Mouse (Mus musculus) right cerebral cortex, postnatal 10 days (tissue): ENCODE results near the gene Glrx3.
A peak's percentile ranks its signal among the peaks of the same experiment; 100 is the strongest.
"Not testable (repeated sequence)": the region's sequence is repeated elsewhere in the genome, so short reads cannot be mapped to it uniquely, and the experiment has no call there.

Source experiments
- DNase-seq, 2 experiments: peaks; one replicate each; pipeline ENCODE4 v3.0.0; 2021; ENCODE audit warnings: low spot score in 2 of 2

The Glrx3 gene

DNA sequence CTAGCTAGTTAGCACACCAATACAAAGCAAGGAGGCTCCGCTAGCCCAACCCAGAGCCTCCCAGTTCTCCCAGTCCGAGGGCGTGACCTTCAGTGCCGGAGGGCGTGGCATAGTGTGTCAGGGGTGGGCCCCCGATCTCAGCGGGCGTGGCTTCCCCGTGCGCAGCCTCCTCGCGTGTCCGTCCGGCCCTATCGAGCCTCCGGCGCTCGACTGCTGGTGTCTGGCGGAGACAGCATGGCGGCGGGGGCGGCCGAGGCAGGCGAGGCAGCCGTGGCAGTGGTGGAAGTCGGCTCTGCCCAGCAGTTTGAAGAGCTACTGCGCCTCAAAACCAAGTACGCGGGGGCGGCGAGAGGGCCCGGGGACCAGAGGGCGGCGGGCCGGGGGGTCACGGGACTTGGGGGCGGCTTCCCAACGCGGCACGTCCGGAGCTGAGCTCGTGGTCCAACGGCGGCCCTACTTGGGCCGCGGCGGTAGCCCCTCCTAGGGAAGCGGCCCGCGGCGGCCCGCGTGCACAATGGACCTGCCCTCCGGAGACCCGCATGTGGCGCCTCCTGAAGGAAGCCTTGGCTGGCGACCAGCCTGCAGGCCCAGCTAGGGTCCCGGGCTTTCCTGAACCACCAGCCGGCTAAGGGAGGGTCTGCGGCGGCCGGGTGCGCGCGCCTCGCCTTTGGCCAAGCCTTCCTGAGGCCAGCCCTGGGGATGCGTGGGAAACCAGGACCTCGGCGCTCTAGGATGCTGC, at the start of gene Glrx3:
Gene Glrx3 (plus strand): TSS at position 175 of the 739 bp plus-strand sequence.
- DNase-seq, result peak; percentile 96

DNA sequence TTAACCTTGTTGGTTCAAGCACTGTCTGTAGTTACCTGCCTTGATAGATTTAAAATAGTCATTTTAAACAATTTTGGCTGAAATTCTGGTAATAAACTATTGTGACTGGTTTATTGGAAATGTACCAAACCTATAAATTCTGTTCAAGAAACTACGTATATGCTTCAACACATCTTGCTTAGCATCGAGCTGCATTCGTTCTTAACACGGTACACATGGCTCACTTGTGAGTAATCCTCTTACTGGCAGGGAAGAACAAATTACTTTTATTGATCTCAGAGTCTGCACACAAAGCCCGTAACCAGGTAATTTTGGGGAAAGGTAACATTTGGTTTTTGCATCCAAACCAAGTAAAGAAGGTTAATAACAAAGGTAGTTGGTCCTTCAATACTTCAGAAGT, 49.6 kb upstream of the Glrx3 start:
- no peak for DNase-seq

DNA sequence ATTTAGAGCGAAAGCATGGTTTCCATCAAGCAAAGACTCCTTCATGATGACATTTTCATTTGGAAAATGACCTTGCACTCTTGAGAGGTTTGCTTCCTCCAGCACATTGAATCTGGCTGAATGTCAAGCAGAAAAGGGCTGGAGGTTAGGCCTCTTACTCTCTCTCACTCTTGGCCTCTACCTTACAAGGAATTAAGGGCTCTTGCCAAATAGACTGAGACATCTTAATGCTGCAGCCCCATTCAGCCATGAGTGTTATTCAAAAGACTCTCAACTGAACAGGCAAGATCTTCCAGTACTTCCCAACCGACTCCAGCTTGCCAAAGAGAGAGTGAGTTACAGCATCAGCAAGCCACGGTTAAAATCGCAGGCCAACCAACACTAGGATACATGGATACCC, 42.0 kb upstream of the Glrx3 start:
- DNase-seq, result no peak

DNA sequence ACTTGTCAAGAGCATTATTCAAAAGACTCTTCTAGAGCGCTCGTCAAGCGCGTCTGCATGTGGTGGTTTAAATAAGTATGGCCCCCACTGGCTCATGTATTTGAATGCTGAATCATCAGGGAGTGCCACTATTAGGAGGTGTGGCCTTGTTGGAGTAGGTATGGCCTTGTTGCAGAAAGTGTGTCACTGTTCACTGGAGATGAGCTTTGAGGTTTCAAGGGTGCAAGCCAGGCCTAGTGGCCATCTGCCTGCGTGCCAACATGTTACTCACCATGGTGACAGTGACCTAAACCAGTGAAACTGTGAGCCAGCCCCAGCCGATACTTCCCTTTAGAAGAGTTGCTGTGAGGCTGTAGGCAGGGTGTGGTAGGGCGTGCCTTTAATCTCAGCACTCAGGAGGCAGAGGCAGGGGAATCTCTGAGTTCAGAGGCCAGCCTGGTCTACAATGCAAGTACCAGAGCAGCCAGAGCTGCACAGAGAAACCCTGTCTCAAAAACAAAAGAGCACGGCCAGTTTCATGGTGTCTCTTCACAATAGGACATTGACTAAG, 40.0 kb upstream of the Glrx3 start:
- no peak for DNase-seq

DNA sequence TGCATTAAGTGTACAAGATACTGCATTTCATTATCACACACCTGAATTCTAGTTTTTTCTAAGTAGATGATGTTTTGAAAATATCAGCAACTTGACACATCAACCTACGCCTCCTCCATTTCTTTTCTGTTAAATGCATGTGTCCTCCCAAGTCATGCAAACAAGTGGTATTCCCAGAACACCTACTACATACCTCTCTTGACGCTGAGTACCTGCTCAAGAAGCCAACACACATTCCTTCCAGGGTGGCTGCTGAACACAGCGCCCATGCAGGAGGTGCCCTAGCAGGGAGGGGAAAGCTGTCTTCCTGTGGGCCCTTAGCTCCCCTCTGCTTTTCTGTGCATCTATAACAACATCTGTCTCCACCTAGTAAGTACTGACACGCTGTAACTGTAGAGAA, 38.4 kb upstream of the Glrx3 start:
- no peak for DNase-seq

DNA sequence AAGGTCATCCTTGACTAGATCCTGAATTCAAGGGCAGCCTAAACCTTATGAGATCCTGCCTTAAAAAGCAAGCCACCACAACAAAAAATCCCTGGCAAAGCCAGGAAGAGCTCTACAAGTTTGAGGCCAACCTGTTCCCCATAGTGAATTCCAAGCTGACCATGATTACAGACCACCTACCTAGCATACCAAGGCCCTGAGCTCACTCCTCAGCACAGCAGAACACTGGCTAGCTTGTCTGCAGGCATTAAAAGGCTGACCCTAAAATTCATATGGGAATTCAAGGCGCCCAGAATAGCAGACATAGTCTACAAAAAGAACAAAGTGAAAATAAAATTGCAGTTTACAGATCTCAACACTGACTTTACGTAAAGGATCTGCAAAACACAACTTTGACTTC, 33.3 kb upstream of the Glrx3 start:
- DNase-seq, result no peak

DNA sequence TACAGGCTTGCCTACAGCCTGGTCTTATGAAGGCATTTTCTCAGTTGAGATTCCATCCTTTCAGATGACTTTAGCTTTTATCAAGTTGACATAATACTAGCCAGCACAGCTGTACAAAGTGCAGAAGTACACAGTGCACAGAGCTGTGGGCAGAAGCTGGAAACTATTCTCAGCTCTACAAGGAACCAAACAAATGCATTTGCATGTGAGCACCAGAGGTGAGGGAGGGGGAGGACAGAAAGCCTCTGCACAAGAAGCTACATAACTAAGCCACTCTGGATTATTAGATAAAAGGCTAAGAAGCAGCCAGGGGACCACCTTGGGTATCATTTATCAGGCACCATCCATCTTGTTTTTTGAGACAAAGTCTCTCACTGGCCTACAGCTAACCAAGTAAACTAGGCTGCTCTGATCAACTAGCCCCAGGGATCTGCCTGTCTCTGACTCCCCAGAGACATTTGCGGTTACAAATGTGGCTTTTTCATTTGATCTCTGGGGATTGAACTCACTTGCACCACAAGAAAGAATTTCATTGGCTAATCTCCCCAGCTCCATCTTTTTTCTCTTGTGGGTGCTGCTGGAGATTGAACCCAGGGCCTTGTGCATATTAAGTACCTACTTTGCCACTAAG, 29.9 kb upstream of the Glrx3 start:
- no peak for DNase-seq

DNA sequence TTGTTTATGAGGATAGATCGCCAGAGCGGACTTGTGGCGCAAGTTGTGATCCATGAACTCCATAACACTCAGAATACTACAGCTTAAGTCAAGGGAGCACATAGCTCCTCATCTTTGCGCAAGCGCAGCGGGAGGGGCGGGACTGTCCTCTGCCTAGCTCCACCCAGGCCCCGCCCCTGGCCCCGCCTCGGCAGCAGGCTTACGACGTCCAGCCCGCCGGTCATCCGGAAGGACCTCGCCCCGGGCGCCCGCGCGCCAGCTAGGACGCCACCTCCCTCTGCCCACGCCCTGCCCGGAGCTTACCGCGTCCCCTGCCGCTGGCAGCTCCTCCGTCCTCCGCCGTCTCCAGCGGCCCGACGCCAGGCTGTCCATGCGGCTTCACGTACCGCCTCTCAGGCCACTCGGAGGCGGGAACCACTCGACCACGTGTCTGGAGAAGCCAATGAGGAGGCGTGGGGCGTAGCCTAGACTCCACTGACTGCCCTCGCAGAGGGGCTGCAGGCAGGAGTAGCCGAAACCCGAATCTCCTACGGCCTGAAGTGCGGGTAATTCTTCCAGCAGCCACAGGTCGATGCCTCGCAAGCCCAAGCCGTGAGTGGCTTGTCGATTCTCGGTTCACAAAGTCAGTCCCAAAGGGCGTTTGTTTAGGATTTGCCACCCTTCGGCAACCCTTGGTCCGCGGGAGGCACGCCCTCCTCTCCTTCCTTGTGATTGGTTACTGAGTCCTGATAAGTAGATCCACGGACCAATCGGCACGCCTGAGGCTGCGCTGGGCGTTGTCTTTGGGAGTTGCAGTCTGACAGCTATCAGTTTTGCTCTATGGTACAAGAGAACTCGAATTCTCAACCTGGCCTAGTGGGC, 26.8 kb upstream of the Glrx3 start, which contains the start of gene 9430038I01Rik:
Gene 9430038I01Rik (minus strand): TSS at position 426 of the 861 bp plus-strand sequence.
- DNase-seq, result peak; percentile 97

DNA sequence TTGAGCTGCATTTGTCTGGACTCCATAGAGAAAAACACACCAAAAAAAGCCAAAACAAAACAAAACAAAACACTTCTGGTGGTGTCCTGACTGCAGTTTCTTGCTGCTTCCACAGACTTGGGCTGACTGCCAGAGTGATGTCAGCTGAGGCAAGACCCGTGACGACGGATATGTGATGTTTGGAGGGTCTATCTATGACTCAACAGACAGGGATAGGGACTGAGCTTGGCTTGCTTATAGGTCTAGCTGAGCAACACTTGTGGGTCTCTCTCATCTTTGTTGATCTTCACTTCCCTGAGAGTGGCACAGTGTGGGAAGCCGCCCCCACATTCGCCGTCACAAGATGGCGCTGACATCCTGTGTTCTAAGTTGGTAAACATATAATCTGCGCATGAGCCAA, 22.7 kb upstream of the Glrx3 start:
- DNase-seq, result no peak

DNA sequence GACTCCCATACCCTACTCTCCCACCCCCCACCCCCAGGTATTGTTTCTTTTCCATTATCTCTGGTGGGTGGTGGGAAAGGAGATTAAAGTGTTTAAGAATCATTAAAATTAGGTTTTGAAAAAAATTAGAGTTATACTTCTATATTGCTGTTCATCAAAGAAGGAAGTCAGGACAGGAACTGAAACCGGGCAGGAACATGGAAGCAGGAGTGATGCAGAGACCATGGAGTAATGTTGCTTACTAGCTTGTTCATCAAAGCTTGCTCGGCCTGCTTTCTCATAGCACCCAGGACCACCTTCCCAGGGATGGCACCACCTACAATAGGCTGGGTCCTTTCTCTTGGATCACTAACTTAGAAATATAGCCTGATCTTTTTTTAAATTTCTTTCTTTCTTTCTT, 16.9 kb upstream of the Glrx3 start:
- no peak for DNase-seq

DNA sequence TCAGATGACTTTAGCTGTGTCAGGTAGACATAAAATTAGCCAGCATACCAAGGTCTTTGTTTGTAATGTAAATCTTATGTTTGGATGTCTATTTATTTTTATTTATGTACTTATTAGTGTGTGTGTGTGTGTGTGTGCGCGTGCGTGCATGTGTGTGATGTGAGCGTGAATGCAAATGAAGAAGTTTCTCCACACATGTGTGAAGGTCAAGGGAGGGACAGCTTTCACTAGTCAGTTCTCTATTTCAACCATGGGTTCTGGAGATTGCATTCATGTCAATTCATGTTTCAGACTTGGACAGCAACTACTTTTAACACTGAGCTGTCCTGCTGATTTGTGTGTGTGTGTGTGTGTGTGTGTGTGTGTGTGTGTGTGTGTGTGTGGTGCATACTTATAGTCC, 16.2 kb upstream of the Glrx3 start:
- no peak for DNase-seq

DNA sequence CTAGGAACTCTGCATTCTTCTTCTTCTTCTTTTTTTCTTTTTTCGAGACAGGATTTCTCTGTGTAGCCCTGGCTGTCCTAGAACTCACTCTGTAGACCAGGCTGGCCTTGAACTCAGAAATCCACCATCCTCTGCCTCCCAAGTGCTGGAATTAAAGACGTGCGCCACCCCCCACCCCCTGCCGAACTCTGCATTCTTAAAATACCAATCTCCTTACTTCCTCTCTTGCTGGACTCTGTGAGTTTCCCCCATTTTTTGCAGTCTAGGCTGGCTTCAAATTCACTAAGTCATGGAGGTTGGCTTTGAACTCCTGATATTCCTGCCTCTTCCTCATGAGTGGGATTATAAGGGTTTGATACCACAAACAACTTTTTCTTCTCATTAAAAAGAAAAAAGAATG, 10.7 kb upstream of the Glrx3 start:
- DNase-seq, result no peak

DNA sequence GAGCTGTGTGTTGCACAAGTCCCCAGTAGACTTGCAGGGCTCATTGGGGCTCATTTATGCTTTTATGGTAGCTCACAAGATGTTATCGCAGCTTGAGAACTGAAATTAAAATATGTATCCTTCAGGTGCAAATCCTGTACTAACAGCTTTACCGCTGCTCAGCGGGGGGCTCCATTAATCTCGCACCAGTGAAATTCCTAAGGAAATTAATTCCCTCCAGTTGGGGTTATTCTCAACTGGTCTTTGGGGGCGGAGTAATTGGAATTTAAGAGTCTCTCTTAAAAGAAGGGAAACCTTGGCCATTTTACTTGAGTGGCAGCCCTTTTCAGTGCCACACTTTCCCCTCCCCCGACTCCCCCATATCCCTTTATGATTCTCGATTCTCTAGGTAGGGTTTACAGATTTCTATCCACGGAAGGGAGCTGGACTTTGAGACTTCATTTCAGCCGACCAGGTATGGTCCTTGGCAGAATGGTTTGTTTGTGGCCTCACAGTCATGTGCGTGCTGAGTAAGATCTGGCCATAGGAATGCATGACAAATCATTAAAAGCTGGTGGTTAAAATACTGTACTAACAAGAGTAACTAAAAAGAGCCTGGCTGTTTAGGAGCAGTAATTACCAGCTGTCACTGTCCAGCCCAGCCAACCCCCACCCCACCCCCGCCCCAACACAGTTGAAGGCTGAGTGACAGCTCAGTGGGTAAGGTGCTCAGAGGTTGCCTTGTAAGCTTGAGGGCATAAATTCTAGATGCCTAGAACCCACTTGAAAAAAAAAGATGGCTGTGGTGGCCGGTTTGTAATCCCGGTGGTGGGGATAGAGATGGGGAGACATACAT, 5.4 kb upstream of the Glrx3 start:
- DNase-seq, result no peak

DNA sequence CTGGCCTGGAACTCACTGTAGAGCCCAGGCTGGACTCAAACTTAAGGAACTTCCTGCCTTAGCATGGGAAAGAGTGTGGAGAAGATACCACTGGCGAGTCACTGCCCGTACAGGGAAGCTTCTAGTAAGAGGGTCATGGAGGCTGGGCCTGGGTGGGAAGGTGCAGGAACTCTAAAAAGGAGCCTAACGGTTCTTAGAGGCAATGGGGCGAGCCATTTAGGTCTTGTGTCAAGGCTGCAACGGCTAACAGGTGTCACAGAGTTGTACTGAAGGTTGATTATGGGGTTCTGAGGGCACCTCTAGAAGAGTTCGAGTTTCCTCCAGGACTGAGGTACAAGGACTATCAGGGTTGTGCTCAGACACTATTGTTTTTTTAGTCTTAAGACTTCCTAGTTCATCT, 513 bp upstream of the Glrx3 start:
- DNase-seq, result no peak

DNA sequence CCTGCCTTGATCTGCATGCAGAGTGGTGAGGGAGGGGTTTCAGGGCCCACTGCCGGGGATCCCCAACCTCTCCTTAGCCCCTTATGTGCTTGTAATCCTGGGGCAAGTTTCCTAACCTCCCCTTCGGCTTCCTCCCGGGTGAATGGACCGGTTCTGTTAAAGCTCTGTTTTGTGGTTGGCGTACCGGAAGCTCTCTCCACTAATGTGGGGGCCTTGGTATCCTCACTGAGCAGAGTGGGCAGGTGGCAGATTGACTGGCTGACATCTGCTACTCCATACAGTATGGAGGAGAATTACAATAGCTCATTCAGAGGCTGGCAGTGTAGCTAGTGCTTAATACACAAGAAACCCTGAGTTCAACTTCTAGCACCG, 751 bp downstream of the Glrx3 start:
- DNase-seq, result peak; percentile 38 to 58

DNA sequence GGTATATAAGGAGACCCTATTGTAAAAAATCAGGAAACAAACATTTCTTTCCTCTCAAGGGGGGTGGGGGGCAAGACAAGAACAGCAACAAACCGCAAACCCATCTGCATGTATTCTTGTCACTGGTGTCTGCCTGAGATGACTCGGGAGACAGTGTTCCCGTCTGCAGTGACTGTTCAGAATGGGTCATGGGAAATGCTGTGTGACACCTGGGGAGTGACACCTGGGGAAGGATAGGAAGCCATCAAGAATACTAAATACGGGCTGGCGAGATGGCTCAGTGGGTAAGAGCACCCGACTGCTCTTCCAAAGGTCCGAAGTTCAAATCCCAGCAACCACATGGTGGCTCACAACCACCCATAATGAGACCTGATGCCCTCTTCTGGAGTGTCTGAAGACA, 1.5 kb downstream of the Glrx3 start:
- not testable (repeated sequence) for DNase-seq

DNA sequence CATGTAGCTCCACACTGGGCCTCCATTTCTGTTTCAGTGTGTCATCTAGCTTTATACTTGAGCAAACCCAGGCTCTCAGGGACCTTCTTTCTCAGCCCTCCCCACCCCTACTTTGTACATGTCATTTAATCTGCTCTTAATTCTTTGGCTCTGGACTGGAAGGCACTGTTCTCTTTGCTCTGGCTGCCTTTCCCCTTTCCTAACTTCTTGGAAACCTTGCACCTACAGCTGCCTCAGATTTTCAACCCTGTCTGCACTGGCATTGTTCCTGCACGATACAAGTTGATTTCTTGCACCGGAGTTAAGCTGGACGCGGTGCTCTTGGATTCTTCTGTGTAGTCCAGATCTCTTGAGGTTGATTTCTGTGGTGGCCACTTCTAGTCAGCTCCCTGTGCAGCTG, 5.5 kb downstream of the Glrx3 start:
- DNase-seq, result no peak

DNA sequence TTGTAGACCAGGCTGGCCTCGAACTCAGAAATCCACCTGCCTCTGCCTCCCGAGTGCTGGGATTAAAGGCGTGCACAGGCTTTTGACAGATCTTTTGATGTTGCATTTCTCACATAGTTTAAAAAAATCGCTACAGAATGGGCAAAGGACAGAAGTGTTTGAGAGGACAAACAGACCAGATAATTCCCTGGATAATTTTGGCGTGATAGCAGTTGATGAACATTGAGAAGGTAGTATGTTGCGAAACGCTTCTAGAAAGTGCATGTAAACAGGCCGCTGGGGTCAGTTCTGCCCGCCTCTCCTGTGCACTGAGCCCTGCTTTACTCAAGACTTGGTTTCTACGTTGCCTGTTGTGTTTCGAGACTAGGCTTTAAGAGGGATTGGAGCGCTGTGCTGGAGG, 7.9 kb downstream of the Glrx3 start:
- DNase-seq, result no peak

DNA sequence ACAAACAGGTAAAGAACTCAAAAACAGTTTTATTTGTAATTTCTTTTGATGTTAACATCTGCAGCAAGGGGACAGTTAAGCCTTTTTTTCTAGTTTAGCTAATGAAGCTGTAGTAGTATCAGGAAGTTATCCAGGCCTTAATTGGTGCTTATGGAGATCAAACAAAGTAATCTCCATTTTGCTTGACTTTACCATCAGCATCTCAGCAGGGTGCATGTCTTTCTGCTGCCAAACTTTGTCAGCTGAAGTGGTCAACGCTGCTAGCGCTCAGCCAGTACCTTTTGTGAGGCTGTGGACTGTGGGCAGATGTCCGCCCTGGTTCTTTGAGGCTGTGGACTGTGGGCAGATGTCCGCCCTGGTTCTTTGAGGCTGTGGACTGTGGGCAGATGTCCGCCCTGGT, 24.0 kb downstream of the Glrx3 start:
- no peak for DNase-seq

DNA sequence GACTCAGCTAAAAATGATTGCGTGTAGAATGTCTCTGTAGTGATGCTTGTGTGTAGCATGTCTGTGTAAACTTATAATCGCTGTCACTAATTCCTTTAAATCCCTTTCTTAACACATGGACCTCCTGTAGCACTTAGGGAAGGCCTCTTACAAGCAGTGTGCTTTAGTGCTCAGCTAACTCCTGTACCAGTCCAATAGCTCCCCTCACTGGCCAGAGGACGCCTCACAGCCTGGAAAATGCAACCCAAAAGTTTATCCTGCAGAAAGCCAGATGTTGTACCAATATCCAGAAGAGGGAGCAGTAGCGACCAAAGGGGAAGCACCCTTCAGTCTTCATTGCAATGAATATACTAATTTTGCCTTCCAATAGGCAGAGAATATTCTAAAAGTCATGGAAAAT, 30.8 kb downstream of the Glrx3 start:
- peak in 1 of 2 experiments; percentile 60 for DNase-seq

DNA sequence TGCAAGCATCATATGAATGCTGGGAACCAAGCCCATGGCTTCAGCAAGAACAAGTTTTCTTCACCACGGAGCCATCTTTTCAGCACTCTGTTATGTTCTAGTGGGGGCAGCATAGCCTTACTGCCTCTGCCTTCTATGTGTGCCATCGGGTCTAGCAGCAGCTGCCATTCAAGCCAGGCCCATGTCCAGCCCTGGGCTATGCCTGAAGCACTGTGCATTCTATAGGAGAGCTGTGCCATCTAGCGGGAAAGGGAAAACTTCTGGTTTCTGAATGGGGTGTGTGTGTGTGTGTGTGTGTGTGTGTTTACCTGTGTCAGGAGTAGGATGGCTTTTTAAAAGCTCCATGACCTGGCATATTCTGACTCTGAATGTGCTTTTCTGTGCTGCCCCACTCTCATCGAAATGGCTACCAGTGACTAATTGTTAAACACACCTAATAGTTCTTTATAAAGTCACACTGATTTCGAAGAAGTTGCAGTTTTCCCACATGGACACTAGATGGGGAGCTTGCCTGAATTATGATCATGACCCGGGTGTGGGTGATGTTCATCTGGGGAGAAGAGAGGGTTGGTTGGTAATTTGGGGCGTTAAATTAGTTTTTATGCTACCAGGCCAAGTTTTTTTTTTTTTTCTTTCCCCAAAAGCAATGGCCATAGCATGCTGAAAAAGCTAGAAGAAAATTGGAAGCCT, 34.2 kb downstream of the Glrx3 start:
- DNase-seq, result no peak
